Mouse (Mus musculus): ENCODE results near the gene Gtf2ird2. TPM values are rescaled to one million over a fixed set of nuclear protein-coding genes. Genes with fewer than 3 reads are reported as not detected.

Gtf2ird2 gene
- polyA plus RNA-seq, 1 experiment: 0.41 TPM

GRCm38 (mm10) chr5:134193664-134194063 is 9.8 kb downstream of the Gtf2ird2 start:
- no peaks in the 10 kb centered on the region; the same call in 1 of the 2 replicates for H3K4me1 ChIP-seq (ENCODE audit: control insufficient read depth)
- H3K27me3 ChIP-seq (ENCODE audit: control insufficient read depth): no peaks in the 10 kb centered on the region
- H3K36me3 ChIP-seq (ENCODE audit: control insufficient read depth): peaks cover 16% of the 10 kb centered on the region
- no peak overlapping the region for H3K4me3 ChIP-seq (replicated peaks)
- TF ChIP-seq TAL1 (IDR thresholded peaks at IDR 0.05; ENCODE audit: low read length) (no peak), GATA1 (IDR thresholded peaks at IDR 0.05; ENCODE audit: low read length) (no peak)
- H3K9me3 ChIP-seq (ENCODE audit: control insufficient read depth, low read length): no peaks in the 10 kb centered on the region

DNA sequence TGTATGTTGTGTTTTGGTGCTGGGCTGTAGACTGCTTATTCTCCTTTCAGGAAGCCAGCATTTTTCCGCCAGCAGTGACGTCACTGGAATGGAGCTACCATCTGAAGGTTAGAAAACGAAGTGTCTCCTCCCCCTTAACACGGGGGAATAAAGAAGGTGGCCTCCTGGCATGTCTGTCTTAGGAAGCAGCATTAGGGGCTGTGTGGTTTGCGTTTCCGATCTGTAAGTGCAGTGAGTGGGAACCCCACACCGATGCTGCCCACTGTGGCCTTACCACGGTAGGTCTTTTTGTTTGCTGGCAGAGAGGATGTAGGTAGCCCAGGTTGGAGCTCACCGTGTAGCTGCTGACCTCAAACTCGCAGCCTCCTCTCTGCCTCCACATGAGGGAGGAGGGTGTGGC is 22.9 kb downstream of the Gtf2ird2 start:
- H3K36me3 ChIP-seq (ENCODE audit: control insufficient read depth): peaks cover 7% of the 10 kb centered on the region
- TF ChIP-seq GATA1 (IDR thresholded peaks at IDR 0.05; ENCODE audit: low read length) (no peak), TAL1 (IDR thresholded peaks at IDR 0.05; ENCODE audit: low read length) (no peak)
- no peaks in the 10 kb centered on the region for H3K4me1 ChIP-seq (ENCODE audit: control insufficient read depth)
- H3K27me3 ChIP-seq (ENCODE audit: control insufficient read depth): no peaks in the 10 kb centered on the region
- H3K9me3 ChIP-seq (ENCODE audit: control insufficient read depth, low read length): 0 out of 2 replicates have a peak, but pooled peaks cover 3% of the 10 kb centered on the region
- H3K4me3 ChIP-seq (replicated peaks): no peak overlapping the region

GRCm38 (mm10) chr5:134209931-134210554 is 26.2 kb downstream of the Gtf2ird2 start:
- no peaks in the 10 kb centered on the region for H3K4me1 ChIP-seq (ENCODE audit: control insufficient read depth)
- no peaks in the 10 kb centered on the region for H3K27me3 ChIP-seq (ENCODE audit: control insufficient read depth)
- H3K9me3 ChIP-seq (ENCODE audit: control insufficient read depth, low read length): 0 out of 2 replicates have a peak, but pooled peaks cover 3% of the 10 kb centered on the region
- TF ChIP-seq GATA1 (IDR thresholded peaks at IDR 0.05; ENCODE audit: low read length): no peak
- TF ChIP-seq TAL1 (IDR thresholded peaks at IDR 0.05; ENCODE audit: low read length): no peak
- no peaks in the 10 kb centered on the region for H3K36me3 ChIP-seq (ENCODE audit: control insufficient read depth)
- H3K4me3 ChIP-seq (replicated peaks): no peak overlapping the region

DNA sequence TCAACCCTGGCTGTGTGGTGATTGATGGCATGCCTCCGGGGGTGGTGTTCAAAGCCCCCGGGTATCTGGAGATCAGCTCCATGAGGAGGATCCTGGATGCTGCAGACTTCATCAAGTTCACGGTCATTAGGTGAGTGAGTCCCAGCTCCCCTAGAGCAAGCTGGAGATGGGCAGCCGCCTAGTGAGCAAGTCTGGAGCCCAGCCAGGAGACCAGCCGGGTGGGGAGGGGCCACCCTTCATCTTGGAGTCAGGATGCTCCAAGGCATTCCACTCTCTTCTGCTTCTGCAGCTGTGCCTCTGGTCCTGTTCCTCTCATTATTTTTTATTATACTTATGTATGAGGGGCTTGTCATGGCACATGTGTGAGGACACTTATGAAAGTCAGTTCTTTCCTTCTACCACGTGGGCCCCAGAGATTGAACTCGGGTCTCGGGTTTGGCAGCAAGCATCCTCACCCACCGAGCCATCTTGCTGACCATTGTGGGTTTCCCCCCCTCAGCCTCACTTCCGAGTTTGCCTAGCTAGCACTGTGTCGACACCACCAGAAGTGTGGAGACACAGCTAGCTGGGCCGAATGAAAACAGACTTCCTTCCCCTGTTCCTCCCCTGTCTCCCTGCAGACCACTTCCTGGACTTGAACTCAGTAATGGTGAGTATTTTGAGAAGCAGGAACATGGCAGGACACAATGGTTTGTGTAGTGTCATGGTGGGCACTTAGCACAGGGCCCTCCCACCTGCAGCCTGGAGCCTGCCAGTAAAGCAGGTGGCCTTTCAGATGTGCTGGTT is 30.4 kb downstream of the Gtf2ird2 start:
- H3K4me3 ChIP-seq (replicated peaks): no peak overlapping the region
- peaks cover 3% of the 10 kb centered on the region; the same call in 1 of the 2 replicates for H3K9me3 ChIP-seq (ENCODE audit: control insufficient read depth, low read length)
- no peaks in the 10 kb centered on the region for H3K27me3 ChIP-seq (ENCODE audit: control insufficient read depth)
- TF ChIP-seq TAL1 (IDR thresholded peaks at IDR 0.05; ENCODE audit: low read length) (no peak), GATA1 (IDR thresholded peaks at IDR 0.05; ENCODE audit: low read length) (no peak)
- no peaks in the 10 kb centered on the region for H3K4me1 ChIP-seq (ENCODE audit: control insufficient read depth)
- no peaks in the 10 kb centered on the region for H3K36me3 ChIP-seq (ENCODE audit: control insufficient read depth)

- Histone ChIP-seq H3K4me3 (replicated peaks) (no peak overlapping the region), H3K4me1 (ENCODE audit: control insufficient read depth) (0 out of 2 replicates have a peak, but pooled peaks cover 2% of the 10 kb centered on the region), H3K9me3 (ENCODE audit: control insufficient read depth, low read length) (peaks cover 3% of the 10 kb centered on the region; the same call in 1 of the 2 replicates), H3K36me3 (ENCODE audit: control insufficient read depth) (no peaks in the 10 kb centered on the region), H3K27me3 (ENCODE audit: control insufficient read depth) (peaks cover 20% of the 10 kb centered on the region)
- TF ChIP-seq TAL1 (IDR thresholded peaks at IDR 0.05; ENCODE audit: low read length): no peak
- TF ChIP-seq GATA1 (IDR thresholded peaks at IDR 0.05; ENCODE audit: low read length): no peak
Measured at GRCm38 (mm10) chr5:134217900-134218299, 34.1 kb downstream of the Gtf2ird2 start.

GRCm38 (mm10) chr5:134221278-134221677 is 37.5 kb downstream of the Gtf2ird2 start:
- Histone ChIP-seq H3K27me3 (ENCODE audit: control insufficient read depth) (peaks cover 26% of the 10 kb centered on the region), H3K4me1 (ENCODE audit: control insufficient read depth) (peaks cover 4% of the 10 kb centered on the region; the same call in 1 of the 2 replicates), H3K4me3 (replicated peaks) (no peak overlapping the region), H3K9me3 (ENCODE audit: control insufficient read depth, low read length) (peaks cover 3% of the 10 kb centered on the region; the same call in 1 of the 2 replicates), H3K36me3 (ENCODE audit: control insufficient read depth) (no peaks in the 10 kb centered on the region)
- TF ChIP-seq GATA1 (IDR thresholded peaks at IDR 0.05; ENCODE audit: low read length) (no peak), TAL1 (IDR thresholded peaks at IDR 0.05; ENCODE audit: low read length) (no peak)

DNA sequence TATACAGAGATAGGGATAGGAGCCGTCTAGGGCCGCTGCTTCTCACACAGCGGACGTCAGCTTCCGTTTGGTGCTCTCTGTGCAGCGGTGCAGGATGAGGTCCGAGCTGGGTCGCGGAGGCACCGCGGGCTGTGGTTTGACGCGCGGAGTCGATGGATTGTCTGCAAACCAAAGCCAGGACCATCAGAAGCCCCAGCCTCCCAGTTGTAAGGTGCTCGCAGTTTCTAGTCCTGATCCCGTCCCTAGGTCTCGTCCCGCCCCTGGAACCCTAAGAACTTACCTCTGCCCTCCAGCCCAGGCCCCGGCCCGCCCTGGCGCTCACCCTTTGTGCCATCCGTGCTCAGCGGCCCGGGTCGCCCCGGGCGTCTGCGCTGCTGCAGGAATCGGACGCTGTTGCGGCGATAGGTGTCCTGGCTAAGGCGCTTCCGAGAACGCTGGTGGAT is 37.9 kb downstream of the Gtf2ird2 start:
- TF ChIP-seq GATA1 (IDR thresholded peaks at IDR 0.05; ENCODE audit: low read length) (no peak), TAL1 (IDR thresholded peaks at IDR 0.05; ENCODE audit: low read length) (no peak)
- Histone ChIP-seq H3K27me3 (ENCODE audit: control insufficient read depth) (peaks cover 26% of the 10 kb centered on the region), H3K36me3 (ENCODE audit: control insufficient read depth) (no peaks in the 10 kb centered on the region), H3K4me3 (replicated peaks) (no peak overlapping the region), H3K9me3 (ENCODE audit: control insufficient read depth, low read length) (peaks cover under 1% of the 10 kb centered on the region; the same call in 1 of the 2 replicates), H3K4me1 (ENCODE audit: control insufficient read depth) (peaks cover 4% of the 10 kb centered on the region; the same call in 1 of the 2 replicates)

- TF ChIP-seq GATA1 (IDR thresholded peaks at IDR 0.05; ENCODE audit: low read length) (no peak), TAL1 (IDR thresholded peaks at IDR 0.05; ENCODE audit: low read length) (no peak)
- H3K9me3 ChIP-seq (ENCODE audit: control insufficient read depth, low read length): no peaks in the 10 kb centered on the region
- peaks cover 4% of the 10 kb centered on the region; the same call in 1 of the 2 replicates for H3K4me1 ChIP-seq (ENCODE audit: control insufficient read depth)
- H3K36me3 ChIP-seq (ENCODE audit: control insufficient read depth): no peaks in the 10 kb centered on the region
- peaks cover 26% of the 10 kb centered on the region for H3K27me3 ChIP-seq (ENCODE audit: control insufficient read depth)
- H3K4me3 ChIP-seq (replicated peaks): no peak overlapping the region
Measured at GRCm38 (mm10) chr5:134225110-134225901, 41.5 kb downstream of the Gtf2ird2 start.
